Mouse (Mus musculus): Measurements from ENCODE around the gene Tcf20. TPM values are rescaled to one million over a fixed set of nuclear protein-coding genes. Genes with fewer than 3 reads are reported as not detected.
A peak's percentile ranks its signal among the peaks of the same experiment; 100 is the strongest.

Tcf20 gene
- polyA plus RNA-seq, 1 experiment from 2014 or later = 8.1 TPM

DNA sequence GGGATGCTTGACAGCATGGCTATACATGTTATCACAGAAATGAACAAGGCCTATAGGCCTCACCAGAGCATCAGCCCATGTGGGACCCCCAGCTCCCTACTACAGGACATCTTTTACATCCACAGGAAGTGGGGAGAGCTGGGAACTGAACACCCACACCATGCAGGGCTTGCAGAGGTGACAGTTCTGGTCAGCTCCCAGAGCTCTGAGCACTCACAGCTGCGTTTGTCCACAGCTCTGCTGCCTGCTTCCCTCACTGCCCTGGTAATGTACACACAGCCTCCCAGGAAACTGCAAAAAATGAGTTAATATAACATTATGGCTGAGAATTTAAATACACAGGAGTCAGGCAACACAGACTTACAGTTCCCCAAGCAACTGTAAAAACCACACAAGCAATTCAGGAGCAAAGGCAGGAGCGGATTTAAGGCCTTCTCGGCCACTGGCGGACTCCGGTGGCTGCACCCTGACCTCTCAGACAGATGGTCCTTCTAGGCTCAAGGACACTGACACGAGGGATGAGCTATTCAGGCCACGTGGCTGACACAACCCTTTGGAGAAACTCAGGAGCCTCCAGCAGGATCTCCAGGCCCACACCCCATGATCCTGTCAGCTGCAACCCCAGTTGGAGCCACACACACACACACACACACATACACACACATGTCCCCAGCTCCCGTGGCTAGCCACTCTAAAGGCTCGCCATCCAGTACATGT, 43.0 kb downstream of the Tcf20 start:
- H3K36me3 ChIP-seq = peaks cover 2% of the 10 kb centered on the region
- H3K4me1 ChIP-seq = peaks cover 23% of the 10 kb centered on the region
- no peak overlapping the region for H3K4me3 ChIP-seq
- H3K9me3 ChIP-seq (replicated peaks) = no peaks in the 10 kb centered on the region
- DNase-seq (ENCODE audit: low spot score) = no peak
- WGBS = 79% methylated on average over 9 of the region's 9 CpGs
- H3K27me3 ChIP-seq (ENCODE audit: low read depth, poor library complexity, severe bottlenecking) = peaks cover 73% of the 10 kb centered on the region
- no peak overlapping the region for H3K27ac ChIP-seq

DNA sequence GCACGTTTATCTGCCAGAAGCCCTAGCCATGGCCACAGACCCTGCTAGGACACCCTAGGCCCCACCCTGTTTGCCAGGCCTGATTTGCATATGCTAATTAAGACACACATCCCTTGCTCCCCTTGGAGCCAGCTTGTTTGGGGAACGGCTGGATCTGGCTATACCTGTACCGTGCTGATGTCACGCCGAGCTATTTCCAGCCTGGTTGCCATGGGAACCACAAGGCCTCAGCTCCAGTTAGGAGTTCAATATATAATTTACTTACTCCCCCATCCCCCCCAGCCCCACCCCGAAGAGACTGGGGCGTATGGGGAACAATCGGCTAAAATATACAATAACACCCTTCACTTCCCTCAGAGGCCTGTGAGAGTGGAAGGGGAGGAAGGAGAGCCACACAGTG, 45.9 kb downstream of the Tcf20 start:
- Histone ChIP-seq H3K9me3 (replicated peaks) (no peaks in the 10 kb centered on the region), H3K27ac (no peak overlapping the region), H3K27me3 (ENCODE audit: low read depth, poor library complexity, severe bottlenecking) (peaks cover 70% of the 10 kb centered on the region), H3K4me3 (no peak overlapping the region), H3K36me3 (peaks cover 6% of the 10 kb centered on the region), H3K4me1 (peaks cover 47% of the 10 kb centered on the region)
- WGBS = 75% methylated on average over 8 of the region's 8 CpGs
- DNase-seq (ENCODE audit: low spot score) = no peak

DNA sequence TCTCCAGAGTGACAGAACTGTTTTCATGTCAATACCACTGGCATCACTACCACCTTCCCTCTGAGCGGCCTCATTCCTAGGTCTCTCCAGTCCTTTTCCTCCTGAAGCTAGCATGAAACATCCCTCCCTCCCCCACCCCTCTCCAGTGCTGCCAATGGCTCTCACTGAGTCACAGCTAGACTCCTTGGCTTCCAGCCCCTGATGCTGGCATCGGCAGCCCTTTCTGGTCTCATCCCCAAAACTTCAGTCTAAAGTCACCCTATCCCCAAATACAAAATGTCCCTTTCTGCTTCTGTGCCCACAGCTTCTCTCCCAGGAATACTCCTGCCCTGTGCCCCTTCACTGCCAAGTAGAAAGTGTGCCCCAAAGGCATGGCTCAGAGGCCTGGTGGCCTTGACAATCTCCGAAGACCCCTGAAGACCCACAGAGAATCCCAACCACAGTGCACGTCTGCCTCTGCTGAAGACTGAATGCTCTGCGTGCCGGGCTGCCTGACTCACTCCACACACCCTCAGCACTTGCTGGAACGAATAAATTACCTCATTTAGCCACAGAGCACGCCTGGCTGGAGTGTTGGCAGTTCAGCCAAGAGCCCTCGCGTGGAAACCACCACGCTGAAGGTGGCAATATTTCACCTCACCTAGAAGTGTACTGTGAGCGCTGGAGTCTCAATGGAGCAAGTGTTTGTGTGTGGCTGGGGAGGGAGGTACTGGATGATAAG, 47.0 kb downstream of the Tcf20 start:
- peaks cover 6% of the 10 kb centered on the region for H3K36me3 ChIP-seq
- peaks cover 68% of the 10 kb centered on the region for H3K27me3 ChIP-seq (ENCODE audit: low read depth, poor library complexity, severe bottlenecking)
- DNase-seq (ENCODE audit: low spot score) = no peak
- no peak overlapping the region for H3K4me3 ChIP-seq
- H3K9me3 ChIP-seq (replicated peaks) = no peaks in the 10 kb centered on the region
- peaks cover 57% of the 10 kb centered on the region for H3K4me1 ChIP-seq
- 71% methylated on average over 12 of the region's 12 CpGs for WGBS
- H3K27ac ChIP-seq = no peak overlapping the region

DNA sequence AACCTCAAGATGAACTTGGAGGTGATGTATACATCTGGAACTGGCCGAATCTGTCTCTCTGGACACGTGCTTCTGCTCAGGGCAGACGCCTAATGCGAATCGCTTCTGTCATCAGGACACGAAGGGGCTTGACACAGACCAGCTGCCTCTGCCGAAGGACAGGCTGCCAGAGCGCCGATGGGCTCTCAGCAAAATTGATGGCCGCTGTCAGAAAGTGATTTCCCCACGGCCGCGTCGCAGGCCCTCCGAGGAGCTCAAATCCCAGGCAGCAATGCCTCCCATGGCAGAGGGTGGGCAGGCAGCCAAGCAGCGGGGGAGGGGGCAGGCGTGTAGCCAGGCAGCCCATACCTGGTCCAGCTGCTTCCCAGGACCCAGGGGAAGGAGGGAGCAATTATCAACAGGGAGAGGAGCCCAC, 49.5 kb downstream of the Tcf20 start:
- Histone ChIP-seq H3K9me3 (replicated peaks) (no peaks in the 10 kb centered on the region), H3K36me3 (peaks cover 6% of the 10 kb centered on the region), H3K4me3 (peak overlapping the region; percentile 24; the same call in 1 of the 2 replicates), H3K27ac (no peak overlapping the region; the same call in 1 of the 2 replicates), H3K4me1 (peaks cover 80% of the 10 kb centered on the region), H3K27me3 (ENCODE audit: low read depth, poor library complexity, severe bottlenecking) (peaks cover 86% of the 10 kb centered on the region)
- WGBS = 12% methylated on average over 17 of the region's 17 CpGs
- no peak for DNase-seq (ENCODE audit: low spot score)

DNA sequence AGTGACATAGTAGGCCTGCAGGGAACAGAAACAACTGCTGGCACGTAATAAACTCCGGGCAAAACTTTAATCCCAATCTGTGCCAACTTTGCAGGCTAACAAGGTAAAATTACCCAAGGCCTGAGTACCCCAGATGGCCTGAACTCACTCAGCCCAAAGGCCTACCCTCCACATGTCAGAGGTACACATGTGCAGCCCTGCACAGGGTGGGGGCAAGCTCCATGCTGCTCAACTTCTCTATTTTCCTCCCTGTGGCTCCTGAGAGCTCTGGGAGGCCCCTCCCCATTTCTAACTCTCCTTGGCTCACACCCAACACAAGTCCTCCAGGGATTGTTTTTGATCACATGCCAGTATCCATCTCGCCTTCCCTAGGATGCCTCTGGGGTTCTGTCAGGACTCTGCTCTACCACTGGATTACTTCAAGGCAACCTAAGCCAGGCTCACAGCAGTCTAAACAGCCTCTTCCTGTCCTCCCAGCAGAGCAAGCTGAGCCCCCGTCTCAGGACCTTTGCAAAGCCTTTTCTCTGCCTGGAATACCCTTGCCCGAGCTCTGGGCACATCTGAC, 50.2 kb downstream of the Tcf20 start:
- Histone ChIP-seq H3K9me3 (replicated peaks) (no peaks in the 10 kb centered on the region), H3K4me3 (no peak overlapping the region), H3K36me3 (peaks cover 6% of the 10 kb centered on the region), H3K27me3 (ENCODE audit: low read depth, poor library complexity, severe bottlenecking) (peaks cover 85% of the 10 kb centered on the region), H3K27ac (no peak overlapping the region), H3K4me1 (peaks cover 80% of the 10 kb centered on the region)
- WGBS = 52% methylated on average over 5 of the region's 5 CpGs
- DNase-seq (ENCODE audit: low spot score) = no peak

DNA sequence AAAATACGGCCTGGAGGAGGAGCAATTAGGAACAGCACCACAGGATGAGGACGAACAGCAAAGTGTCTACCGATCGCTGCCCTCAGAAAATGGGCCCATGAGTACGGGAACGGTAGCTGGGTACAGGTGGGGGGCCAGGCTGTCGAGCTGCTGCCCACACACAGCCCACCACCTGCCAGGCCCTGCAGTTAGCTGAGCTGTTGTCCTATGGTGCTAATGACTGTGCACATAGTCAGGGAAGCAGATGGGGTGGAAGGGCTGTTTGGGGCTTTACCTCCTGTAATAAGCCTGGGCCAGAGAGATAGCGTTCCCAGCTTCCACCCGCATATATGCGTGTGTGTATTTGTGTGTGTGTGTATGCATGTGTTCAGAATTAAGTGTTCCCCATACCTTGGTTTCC, 52.7 kb downstream of the Tcf20 start:
- DNase-seq (ENCODE audit: low spot score) = no peak
- no peak overlapping the region for H3K4me3 ChIP-seq
- peaks cover 6% of the 10 kb centered on the region for H3K36me3 ChIP-seq
- H3K27me3 ChIP-seq (ENCODE audit: low read depth, poor library complexity, severe bottlenecking) = peaks cover 79% of the 10 kb centered on the region
- H3K9me3 ChIP-seq (replicated peaks) = no peaks in the 10 kb centered on the region
- H3K4me1 ChIP-seq = peaks cover 72% of the 10 kb centered on the region
- H3K27ac ChIP-seq = no peak overlapping the region
- WGBS = 69% methylated on average over 10 of the region's 10 CpGs

DNA sequence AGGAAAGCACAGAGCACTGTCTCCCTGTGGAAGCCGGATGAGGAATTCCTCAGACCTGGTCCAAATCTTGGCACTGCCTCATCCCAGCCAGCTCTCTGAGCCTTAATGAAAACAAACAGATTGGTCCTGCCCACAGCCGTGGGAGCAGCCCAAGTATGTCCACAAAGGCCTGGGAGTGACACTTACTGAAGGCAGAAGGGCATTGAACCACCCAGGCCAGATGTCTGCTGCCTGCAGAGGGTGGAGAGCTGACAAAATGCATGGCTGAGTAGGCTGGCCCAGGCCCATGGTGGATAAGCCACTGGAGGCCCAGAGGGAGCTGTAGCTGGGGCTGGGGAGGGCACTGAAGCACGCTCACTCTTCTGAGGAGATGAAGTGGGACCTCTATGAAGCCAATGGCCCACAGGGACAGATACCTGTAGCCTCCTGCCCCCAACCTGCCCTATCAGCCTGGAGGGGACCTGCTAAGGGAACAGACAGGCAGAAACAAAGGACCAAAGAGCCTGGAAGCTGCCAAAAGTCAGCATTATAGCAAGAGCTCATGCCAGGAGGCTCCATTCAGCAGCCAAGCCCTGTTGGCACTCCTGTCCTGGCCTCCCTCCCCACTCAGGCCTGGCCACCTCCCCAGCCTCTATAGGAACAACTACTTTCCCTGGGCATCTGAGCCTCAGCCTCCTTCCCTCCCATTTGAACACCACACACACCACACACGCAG, 54.6 kb downstream of the Tcf20 start:
- 52% methylated on average over 4 of the region's 4 CpGs for WGBS
- no peaks in the 10 kb centered on the region for H3K9me3 ChIP-seq (replicated peaks)
- DNase-seq (ENCODE audit: low spot score) = no peak
- H3K36me3 ChIP-seq = no peaks in the 10 kb centered on the region
- peaks cover 81% of the 10 kb centered on the region for H3K27me3 ChIP-seq (ENCODE audit: low read depth, poor library complexity, severe bottlenecking)
- no peak overlapping the region for H3K4me3 ChIP-seq
- H3K27ac ChIP-seq = 0 out of 2 replicates have a peak overlapping the region, but pooled peaks have one; percentile 17
- H3K4me1 ChIP-seq = peaks cover 80% of the 10 kb centered on the region

DNA sequence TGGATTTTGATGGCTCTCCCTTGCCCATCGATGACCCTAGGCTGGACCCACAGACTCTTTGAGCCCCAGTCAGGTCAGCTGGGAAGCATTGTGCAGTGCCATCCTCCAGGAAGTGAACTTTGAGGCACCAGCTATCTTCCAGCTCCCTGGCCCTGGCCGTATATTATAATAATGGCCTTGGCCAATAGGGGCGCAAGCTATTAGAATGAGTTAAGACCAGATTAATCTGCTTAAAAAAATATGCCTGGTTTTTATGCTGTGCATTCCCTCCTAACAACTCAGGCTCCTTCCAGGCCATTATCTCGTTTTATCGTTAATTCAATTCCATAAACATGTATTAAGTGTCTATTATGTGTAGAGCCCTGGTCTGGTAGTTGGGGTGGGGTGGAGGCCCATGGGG, 56.2 kb downstream of the Tcf20 start:
- no peak for DNase-seq (ENCODE audit: low spot score)
- H3K4me3 ChIP-seq = no peak overlapping the region
- peaks cover 80% of the 10 kb centered on the region for H3K4me1 ChIP-seq
- no peaks in the 10 kb centered on the region for H3K36me3 ChIP-seq
- no peak overlapping the region for H3K27ac ChIP-seq
- H3K27me3 ChIP-seq (ENCODE audit: low read depth, poor library complexity, severe bottlenecking) = peaks cover 82% of the 10 kb centered on the region
- WGBS = 88% methylated on average over 5 of the region's 5 CpGs
- H3K9me3 ChIP-seq (replicated peaks) = no peaks in the 10 kb centered on the region

DNA sequence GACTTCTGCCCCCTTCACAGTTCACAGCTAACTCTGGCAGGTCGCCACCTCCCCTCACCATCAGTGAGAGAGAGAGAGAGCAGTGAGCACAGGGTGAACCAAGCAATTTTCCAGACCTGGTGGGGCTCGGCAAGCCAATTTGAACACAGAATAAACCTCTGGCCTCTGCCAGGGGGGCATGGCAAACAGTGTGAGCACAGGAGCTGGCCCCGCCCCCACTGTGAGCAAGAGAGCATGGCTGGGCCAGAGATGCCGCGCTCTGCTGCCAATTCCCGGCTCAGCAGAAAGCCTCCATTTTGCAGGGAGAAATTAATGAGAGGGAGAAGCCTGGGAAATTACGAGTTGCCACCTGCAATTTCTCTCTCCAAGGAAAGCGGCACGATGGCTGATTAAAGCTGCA, 58.1 kb downstream of the Tcf20 start:
- Histone ChIP-seq H3K4me3 (peak overlapping the region; percentile 22; the same call in 1 of the 2 replicates), H3K27ac (peak overlapping the region; percentile 48), H3K9me3 (replicated peaks) (no peaks in the 10 kb centered on the region), H3K27me3 (ENCODE audit: low read depth, poor library complexity, severe bottlenecking) (peaks cover 69% of the 10 kb centered on the region), H3K4me1 (peaks cover 81% of the 10 kb centered on the region), H3K36me3 (no peaks in the 10 kb centered on the region)
- DNase-seq (ENCODE audit: low spot score) = no peak
- WGBS = 28% methylated on average over 9 of the region's 9 CpGs

DNA sequence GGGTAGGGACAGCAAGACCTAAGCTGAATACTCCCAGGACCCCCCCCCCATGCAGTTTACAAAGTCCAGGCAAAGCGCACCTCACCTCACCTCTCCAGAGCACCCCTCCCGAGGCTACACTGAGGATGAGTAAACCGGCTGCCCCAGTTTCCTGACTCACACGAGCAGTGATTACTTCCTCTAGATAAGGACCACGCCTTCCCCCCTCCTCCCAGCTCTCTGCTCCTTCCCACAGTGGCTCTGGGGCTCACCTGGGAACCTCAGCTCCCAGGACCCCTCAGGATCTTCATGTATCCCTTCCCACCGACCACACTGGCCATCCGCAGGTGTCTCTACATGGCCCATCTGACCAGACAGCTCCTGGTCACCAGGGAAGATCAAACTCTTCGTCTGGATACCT, 58.8 kb downstream of the Tcf20 start:
- Histone ChIP-seq H3K27me3 (ENCODE audit: low read depth, poor library complexity, severe bottlenecking) (peaks cover 65% of the 10 kb centered on the region), H3K27ac (peak overlapping the region; percentile 48; the same call in 1 of the 2 replicates), H3K4me1 (peaks cover 82% of the 10 kb centered on the region), H3K4me3 (no peak overlapping the region), H3K36me3 (no peaks in the 10 kb centered on the region), H3K9me3 (replicated peaks) (no peaks in the 10 kb centered on the region)
- WGBS = 42% methylated on average over 8 of the region's 8 CpGs
- no peak for DNase-seq (ENCODE audit: low spot score)

DNA sequence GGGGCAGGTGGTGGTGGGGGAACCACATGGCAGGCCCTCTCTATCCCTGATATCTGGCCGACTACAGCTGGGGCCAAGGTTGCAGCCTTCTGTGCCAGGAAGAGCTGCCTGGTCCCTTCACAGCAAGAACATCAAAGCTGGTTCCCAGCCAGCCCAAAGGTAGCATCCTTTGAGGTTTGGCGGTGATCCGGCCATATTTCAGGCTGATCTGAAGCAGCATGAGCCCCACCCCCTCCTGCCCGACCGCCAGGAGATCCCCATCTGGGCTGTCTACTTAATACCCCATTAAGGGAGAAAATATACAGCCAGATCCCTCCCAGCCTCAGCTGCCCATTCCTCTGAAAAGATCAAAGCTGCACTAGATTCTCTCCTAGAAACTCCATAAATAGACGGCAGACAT, 59.6 kb downstream of the Tcf20 start:
- H3K27me3 ChIP-seq (ENCODE audit: low read depth, poor library complexity, severe bottlenecking) = peaks cover 63% of the 10 kb centered on the region
- H3K27ac ChIP-seq = peak overlapping the region; percentile 48
- no peak for DNase-seq (ENCODE audit: low spot score)
- H3K36me3 ChIP-seq = no peaks in the 10 kb centered on the region
- H3K4me1 ChIP-seq = peaks cover 82% of the 10 kb centered on the region
- WGBS = 3% methylated on average over 6 of the region's 6 CpGs
- H3K9me3 ChIP-seq (replicated peaks) = no peaks in the 10 kb centered on the region
- H3K4me3 ChIP-seq = no peak overlapping the region

DNA sequence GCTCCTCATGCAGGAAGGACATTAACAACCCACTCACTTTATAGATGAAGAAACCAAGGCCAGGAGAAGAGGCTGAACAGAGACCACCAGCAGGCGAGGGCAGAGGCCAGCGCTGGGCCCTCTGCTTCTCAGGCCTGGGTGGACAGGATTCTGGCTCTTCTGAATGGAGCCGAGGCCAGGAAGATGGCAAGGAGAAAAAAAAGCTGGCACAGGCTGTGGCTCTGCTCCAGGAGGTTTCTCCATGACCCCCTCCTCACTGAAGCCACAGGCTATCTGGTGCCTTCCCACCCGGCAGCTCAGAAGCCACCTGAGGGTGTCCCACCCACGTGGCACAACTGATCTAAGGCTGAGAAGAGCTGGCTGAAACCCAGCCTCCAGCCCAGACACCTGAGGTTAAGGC, 60.6 kb downstream of the Tcf20 start:
- Histone ChIP-seq H3K4me1 (peaks cover 87% of the 10 kb centered on the region), H3K27ac (peak overlapping the region; percentile 48), H3K27me3 (ENCODE audit: low read depth, poor library complexity, severe bottlenecking) (peaks cover 64% of the 10 kb centered on the region), H3K36me3 (no peaks in the 10 kb centered on the region), H3K4me3 (no peak overlapping the region), H3K9me3 (replicated peaks) (no peaks in the 10 kb centered on the region)
- WGBS = 74% methylated on average over 5 of the region's 5 CpGs
- DNase-seq (ENCODE audit: low spot score) = no peak

All from limb, embryonic 10.5 days (tissue).